Mouse (Mus musculus) adrenal gland, postnatal 4 days (tissue): ENCODE results near the gene Smox. TPM values are rescaled to one million over a fixed set of nuclear protein-coding genes. Genes with fewer than 3 reads are reported as not detected.
"Not testable (repeated sequence)": the region's sequence is repeated elsewhere in the genome, so short reads cannot be mapped to it uniquely, and the experiment has no call there.

Experiments
- DNase-seq, 2 experiments: peaks; one replicate each; pipeline ENCODE4 v3.0.0; 2021 to 2022; ENCODE audit warnings: low spot score in 2 of 2, mixed read lengths in 2 of 2
- long read RNA-seq, 2 experiments: library from polyadenylated mRNA; stranded (forward); transcript quantifications; one replicate each; pipeline ENCODE4 v2.0.0; 2021
- total RNA-seq, 2 experiments: library from RNA; stranded (reverse); gene quantifications; 2 replicates each; pipeline ENCODE4 v1.2.3; 2021

Gene Smox
- total RNA-seq: 10 to 100 TPM; 27.8 to 29.9 TPM
- long read RNA-seq, experiment 1, transcript Smox-201 (7 exons, 2,270 nt): major isoform, 6 of 17 reads
- long read RNA-seq, experiment 1, partial matches to known transcripts: 1 of 17 reads
- long read RNA-seq, experiment 1, other reads (novel, unspliced or antisense): 4 of 17 reads
- long read RNA-seq, experiment 2, transcript Smox-201 (7 exons, 2,270 nt): major isoform, 25 of 64 reads
- long read RNA-seq, experiment 2, transcript Smox-207 (8 exons, 2,170 nt): minor isoform, 10 of 64 reads
- long read RNA-seq, experiment 2, partial matches to known transcripts: 6 of 64 reads
- long read RNA-seq, experiment 2, other reads (novel, unspliced or antisense): 16 of 64 reads

DNA sequence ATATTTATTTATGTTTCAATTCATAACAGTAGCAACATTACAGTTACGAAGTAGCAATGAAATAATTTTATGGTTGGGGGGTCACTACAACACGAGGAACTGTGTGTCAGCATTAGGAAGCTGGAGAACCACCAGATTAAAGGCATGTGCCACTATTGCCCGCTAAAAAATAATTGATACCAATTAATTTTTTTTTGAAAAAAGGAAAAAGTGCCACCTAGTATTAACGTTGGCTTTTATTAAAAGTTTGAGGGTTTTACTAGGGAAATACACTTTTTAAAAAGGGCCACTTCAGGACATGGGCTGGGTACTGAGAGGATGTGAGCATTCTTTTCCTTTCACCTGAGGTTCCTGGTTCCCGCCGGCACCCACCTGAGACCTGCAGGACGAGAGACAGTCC lies at the start of gene Smox:
Gene Smox, plus strand, starts transcription at position 301 of the 400 bp plus-strand sequence.
- DNase-seq: no peak

DNA sequence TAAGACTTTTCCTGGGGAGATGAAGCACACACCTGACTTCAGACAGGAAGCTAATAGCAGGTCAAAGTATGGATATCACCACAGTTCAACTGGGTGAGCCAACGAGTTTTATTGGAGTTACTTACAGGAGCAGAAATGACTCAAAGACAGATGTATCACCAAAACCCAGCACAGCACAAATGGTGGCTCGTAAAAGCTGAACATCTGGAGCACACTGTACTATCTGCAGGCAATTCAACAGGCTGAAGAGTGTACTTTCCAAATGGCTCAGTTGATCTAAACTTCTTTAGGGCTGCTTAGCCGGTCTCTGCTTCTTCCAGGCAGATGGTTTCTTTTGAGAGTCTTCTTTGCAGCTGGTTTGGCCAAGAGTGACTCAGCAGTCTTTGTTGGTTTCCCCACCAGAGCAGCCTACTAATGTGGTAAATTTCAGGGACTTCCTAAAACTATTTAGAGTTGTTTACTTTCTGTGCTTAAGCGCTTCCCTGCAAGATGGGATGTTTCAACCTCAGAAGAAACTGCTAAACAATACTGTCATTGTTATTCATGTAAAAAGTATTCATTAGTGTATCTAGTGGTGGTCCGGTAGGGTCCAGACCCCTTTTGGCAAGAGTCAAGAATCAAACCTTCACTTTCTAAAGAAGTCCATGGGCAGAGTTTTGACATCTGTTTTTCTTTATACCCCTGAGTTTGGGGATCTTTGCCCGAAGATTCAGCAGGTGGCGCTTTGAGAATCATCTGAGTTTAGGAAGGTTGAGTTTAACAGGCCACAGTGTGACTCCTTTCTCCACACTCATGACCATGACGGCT lies 48.0 kb upstream of the Smox start:
- no peak for DNase-seq

DNA sequence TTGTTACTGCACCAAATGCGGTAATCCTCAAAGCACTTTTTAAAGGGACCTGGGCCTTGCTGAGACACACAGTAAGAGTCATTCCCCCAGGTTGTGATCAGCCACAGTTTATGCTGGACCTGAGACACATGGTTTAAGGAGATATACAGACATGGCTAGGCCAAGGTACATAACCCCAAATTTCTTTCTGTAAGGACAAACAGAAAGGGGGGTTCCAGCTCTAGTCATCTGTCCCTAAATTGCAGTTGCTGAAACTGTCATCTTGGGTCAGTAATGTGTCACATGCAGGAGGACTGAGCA lies 47.5 kb upstream of the Smox start:
- no peak for DNase-seq

GRCm38 (mm10) chr2:131446416-131446982 lies 44.8 kb upstream of the Smox start:
- no peak for DNase-seq

DNA sequence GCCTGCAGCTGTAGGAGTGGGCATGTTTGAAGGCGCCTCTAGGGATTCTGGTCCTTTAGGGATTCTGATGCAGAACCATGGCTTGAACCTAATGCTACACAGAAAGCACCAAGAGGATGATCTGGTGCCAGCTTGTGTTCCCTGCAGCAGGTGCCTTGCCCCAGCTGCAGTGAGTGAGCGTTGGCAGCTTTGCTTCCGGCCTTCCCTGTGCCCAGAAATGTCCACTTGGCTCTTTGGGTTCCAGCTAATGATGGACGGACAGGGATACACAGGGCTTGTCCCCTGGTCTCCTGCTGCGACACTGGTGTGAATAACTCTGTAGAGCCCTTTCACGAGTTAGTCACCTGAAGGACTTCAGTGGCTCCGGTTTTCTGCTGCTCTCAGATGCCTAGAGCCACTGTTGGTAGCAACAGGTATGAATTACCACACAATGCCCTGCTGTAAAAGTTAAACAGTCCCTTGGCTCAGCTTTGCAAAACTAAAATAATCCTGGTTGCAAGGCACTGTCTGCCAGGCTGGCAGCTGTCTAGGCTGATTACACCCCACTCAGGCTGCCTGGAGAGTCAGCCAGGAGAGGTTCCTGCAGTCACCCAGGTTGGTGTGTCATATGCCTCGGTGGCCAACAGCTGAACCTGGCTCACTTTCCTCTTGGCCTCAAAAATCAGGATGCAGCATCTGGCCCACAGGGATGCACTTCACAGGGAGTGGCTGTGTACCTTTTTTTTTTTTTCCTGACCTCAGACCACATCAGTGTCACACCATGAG lies 43.5 kb upstream of the Smox start:
- no peak for DNase-seq

GRCm38 (mm10) chr2:131448353-131448752 lies 42.9 kb upstream of the Smox start:
- DNase-seq: no peak

GRCm38 (mm10) chr2:131449720-131450119 lies 41.6 kb upstream of the Smox start:
- DNase-seq: no peak

DNA sequence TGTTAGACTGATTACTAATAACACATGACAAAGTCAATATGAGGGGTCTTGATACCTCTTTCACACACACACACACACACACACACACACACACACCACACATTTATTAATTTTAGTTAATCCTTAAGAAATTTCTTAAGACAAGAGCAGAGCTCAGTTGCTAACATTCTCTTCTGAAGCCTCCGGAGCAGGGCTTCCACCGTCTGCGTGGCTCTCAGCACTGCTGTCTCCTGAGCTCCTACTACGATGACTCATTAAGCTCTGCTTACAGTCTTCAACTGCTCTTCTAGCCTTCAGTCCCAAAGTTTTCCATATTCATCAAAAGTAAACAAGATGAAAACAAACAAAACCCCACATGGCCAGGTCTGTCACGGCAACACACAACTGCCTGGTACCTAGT lies 40.8 kb upstream of the Smox start:
- DNase-seq: no peak

DNA sequence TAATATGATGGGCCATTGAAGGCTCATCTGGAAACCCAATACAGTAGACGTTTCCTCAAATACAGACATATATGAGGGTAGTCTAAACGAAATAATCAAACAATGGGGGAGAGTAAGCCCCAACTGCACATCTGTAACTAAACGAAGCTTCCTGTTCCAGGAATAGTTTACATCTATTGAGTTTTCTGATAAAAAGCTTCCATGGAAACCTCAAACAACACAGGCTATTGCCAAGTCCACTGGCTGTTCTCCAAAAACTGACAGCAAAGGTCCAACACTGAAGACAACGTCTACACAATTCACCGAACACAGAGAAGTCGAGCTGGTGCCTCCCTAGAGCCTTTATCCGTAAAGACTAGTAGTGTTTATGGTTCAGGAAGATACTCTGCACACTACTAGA lies 33.6 kb upstream of the Smox start:
- DNase-seq: no peak

DNA sequence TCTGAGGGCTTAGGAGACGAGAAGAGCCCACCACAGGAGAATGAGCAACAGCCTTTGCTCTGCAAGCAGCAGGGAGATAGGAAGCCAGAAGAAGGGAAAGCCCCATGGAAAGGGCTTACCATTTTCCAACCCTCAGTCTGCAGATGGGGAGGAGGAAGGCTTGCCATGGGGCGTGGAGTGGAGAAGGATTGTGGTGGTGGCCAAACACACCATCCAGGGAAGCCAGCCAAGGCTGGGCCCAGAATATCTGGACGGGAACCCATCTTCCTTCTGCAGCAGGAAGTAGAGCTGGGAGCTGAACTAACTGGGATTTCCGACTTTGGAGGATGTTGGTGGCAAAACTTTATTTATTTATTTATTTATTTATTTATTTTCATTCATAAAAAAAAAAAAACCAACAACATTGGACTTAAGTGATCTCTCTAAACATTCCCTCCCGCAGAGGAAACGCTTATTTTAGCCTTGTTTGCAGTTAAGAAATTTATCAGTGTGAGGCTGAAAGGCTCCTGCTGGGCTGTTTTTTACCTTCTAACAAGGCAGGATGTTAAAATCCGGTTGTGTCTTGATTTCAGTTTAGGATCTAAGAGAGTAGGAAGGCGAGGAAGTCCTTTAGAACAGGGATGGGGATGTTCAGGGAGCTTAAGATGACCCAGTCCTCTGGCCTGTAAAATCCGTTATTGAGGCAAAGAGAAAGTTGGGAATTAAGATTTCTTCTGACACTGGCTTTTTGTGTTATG lies 30.2 kb upstream of the Smox start:
- DNase-seq: no peak

GRCm38 (mm10) chr2:131462991-131463390 lies 28.3 kb upstream of the Smox start:
- DNase-seq: no peak

GRCm38 (mm10) chr2:131464147-131464546 lies 27.1 kb upstream of the Smox start:
- no peak for DNase-seq

- DNase-seq: no peak
Measured at GRCm38 (mm10) chr2:131466732-131467131, 24.6 kb upstream of the Smox start.

- no peak for DNase-seq
Measured at GRCm38 (mm10) chr2:131469916-131470315, 21.4 kb upstream of the Smox start.

DNA sequence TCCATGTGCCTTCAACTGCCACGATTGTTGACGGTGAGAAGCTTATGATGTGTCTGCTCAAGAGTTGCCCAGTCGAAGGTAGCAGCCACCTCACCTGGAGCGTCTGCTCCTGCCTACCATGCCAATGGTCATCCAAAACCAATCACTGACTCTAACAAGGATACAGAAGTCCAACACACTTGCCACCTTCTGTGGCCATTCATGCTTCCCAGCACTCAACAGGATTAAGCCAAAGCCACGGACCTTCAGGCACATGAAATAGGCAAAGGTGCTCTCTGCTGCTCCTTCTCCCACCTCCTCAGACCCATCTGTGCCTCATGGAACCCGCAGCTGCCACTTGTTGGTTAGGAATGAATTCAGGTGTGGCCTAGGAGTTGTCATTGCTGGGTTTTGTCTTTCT lies 17.5 kb upstream of the Smox start:
- DNase-seq: no peak

- DNase-seq: not testable (repeated sequence)
Measured at GRCm38 (mm10) chr2:131477105-131477504, 14.2 kb upstream of the Smox start.

DNA sequence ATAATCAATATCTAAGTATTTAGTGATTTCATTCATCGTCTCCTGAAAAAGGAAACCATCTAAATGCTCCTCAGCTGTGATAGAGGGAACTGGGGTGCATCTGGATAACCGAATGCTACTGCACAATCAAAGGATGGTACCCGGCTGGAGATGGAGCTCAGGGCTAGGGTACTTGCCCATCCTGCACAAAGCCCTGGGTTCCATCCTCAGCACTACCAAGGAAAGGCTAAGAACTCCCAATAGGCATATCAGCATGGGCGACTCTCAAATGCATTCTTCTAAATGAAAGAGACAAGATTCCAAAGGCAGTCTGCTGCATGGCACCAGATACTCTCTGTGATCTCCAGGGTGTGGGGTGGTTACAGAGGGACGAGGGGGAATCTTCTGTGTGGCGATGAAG lies 13.4 kb upstream of the Smox start:
- no peak for DNase-seq

- DNase-seq: no peak
Measured at GRCm38 (mm10) chr2:131478349-131478748, 12.9 kb upstream of the Smox start.

- DNase-seq: no peak
Measured at GRCm38 (mm10) chr2:131478916-131479315, 12.4 kb upstream of the Smox start.

- DNase-seq: no peak
Measured at GRCm38 (mm10) chr2:131481733-131482132, 9.6 kb upstream of the Smox start.

DNA sequence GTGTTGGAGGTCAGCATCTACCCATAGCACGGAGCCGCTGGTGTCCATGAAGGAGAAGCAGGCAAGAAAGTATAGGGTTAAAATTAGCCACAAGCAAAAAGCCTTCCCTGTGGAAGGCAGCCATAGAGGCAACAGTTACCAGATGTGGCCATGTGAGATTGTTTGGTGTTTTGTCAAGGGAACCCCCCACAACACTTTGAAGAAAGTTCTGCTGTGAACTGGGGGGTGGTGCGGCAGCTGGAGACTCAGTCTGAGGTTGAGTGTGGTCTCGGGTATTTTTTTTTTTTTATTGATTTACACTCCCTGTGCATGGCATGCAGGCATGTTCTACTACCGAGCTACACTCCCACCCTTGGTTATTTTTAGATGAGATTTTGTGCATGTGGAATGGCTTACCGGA lies 8.8 kb upstream of the Smox start:
- no peak for DNase-seq
